In the genomic region with DNA sequence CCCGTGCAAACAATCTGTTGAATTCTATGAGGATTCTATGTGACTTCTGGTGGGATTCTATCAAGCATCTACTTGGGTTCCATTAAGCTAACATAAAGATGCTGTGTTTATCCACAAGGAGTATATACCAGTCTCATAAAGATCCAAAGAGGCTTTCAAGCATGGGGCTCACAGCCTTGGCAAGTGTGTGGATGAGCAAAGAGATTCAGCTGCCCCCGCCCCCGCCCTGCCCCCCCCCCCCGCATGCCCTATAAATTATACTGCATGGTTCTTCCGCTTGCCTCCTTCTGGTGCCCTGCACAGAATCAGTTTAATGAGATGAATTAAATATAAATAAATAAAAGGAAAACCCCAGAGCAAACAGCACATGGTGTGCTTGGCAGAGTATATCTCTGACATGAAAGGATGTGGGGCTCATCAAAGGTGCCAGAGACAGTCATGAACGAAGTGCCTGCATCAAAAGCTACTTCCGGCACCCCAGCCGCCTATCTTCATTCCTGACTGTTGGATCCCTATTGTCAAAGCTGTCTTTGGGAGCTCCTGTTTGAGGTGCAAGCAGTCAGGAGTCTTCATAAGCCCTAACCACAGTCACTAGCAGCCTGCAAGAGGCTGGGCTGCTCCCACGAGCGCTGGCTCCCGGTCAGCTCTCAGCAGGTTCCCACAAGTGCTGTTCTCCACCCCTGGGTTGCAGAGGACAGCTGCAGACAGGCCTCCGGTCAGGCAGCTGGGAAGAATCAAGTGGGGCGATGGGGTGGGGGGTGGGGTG, we compare ENCODE assay signal across 8 mouse cellular contexts. TPM values are rescaled to one million over a fixed set of nuclear protein-coding genes. Genes with fewer than 3 reads are reported as not detected.
DNase-seq lines count a peak whose midpoint lies in the region; ATAC-seq and TF ChIP-seq lines count a peak whose summit lies in the region.

No protein-coding gene starts in this region.

- H3K9me3 ChIP-seq in neural tube, embryonic 12.5 days = no peaks in the 10 kb centered on the region
- no peaks in the 10 kb centered on the region for H3K9me3 ChIP-seq in forebrain, embryonic 11.5 days (ENCODE audit: control insufficient read depth, low read length)
- no peaks in the 10 kb centered on the region for H3K9me3 ChIP-seq in heart, embryonic 14.5 days (ENCODE audit: control insufficient read depth, low read length)
- H3K9me3 ChIP-seq in lung, embryonic 16.5 days (ENCODE audit: control insufficient read depth, low read length) = no peaks in the 10 kb centered on the region
- H3K9me3 ChIP-seq in stomach, postnatal 0 days (ENCODE audit: control insufficient read depth, low read length) = no peaks in the 10 kb centered on the region

- H3K4me3 ChIP-seq in neural tube, embryonic 12.5 days = no peak overlapping the region
- no peak overlapping the region for H3K4me3 ChIP-seq in forebrain, embryonic 11.5 days (ENCODE audit: low read depth, low read length)
- no peak overlapping the region for H3K4me3 ChIP-seq in heart, embryonic 14.5 days (ENCODE audit: control insufficient read depth in 1 of 2, insufficient read depth in 1 of 2, low read depth in 1 of 2, low read length in 2 of 2)
- no peak overlapping the region for H3K4me3 ChIP-seq in lung, embryonic 16.5 days (ENCODE audit: low read length)
- H3K4me3 ChIP-seq in stomach, postnatal 0 days (ENCODE audit: low read depth, low read length) = no peak overlapping the region

- no peak overlapping the region for H3K27ac ChIP-seq in neural tube, embryonic 12.5 days
- no peak overlapping the region for H3K27ac ChIP-seq in forebrain, embryonic 11.5 days (ENCODE audit: low read depth, low read length)
- H3K27ac ChIP-seq in heart, embryonic 14.5 days (replicated peaks in 1 of 2; ENCODE audit: control insufficient read depth in 1 of 2, insufficient read depth in 1 of 2, low read depth in 2 of 2, low read length in 2 of 2) = no peak overlapping the region
- H3K27ac ChIP-seq in lung, embryonic 16.5 days (ENCODE audit: low read length) = no peak overlapping the region
- H3K27ac ChIP-seq in stomach, postnatal 0 days (replicated peaks) = no peak overlapping the region

- DNase-seq in neural tube, embryonic 10.5 days (ENCODE audit: extremely low spot score, low spot score) = no peak
- DNase-seq in forebrain, embryonic 11.5 days (ENCODE audit: low spot score) = peak; percentile 25
- DNase-seq in stomach, postnatal 0 days (ENCODE audit: low spot score) = peak; percentile 41
- DNase-seq in adrenal gland, adult 2 months = no peak
- no peak for DNase-seq in liver

- H3K4me2 ChIP-seq in neural tube, embryonic 12.5 days (replicated peaks) = peak overlapping the region; percentile 39
- H3K4me2 ChIP-seq in forebrain, embryonic 11.5 days (ENCODE audit: low read depth, low read length, severe bottlenecking) = no peak overlapping the region
- peak overlapping the region; percentile 23 for H3K4me2 ChIP-seq in heart, embryonic 14.5 days (ENCODE audit: low read length)
- H3K4me2 ChIP-seq in lung, embryonic 16.5 days (ENCODE audit: low read depth, low read length) = peak overlapping the region; percentile 22
- H3K4me2 ChIP-seq in stomach, postnatal 0 days (replicated peaks; ENCODE audit: low read depth) = peak overlapping the region; percentile 32; the same call in 1 of the 2 replicates

- H3K4me1 ChIP-seq in neural tube, embryonic 12.5 days = peaks cover 6% of the 10 kb centered on the region
- H3K4me1 ChIP-seq in forebrain, embryonic 11.5 days (replicated peaks; ENCODE audit: control insufficient read depth, insufficient read depth, low read length) = no peaks in the 10 kb centered on the region
- H3K4me1 ChIP-seq in heart, embryonic 14.5 days (ENCODE audit: control insufficient read depth in 2 of 2, insufficient read depth in 2 of 2, low read length in 2 of 2) = peaks cover 0 to 4% of the 10 kb centered on the region in 2 experiments; a peak in 2 of 4 replicates
- H3K4me1 ChIP-seq in lung, embryonic 16.5 days (replicated peaks; ENCODE audit: control insufficient read depth, insufficient read depth, low read length) = peaks cover 11% of the 10 kb centered on the region
- H3K4me1 ChIP-seq in stomach, postnatal 0 days (replicated peaks; ENCODE audit: control insufficient read depth, insufficient read depth) = no peaks in the 10 kb centered on the region

- TF ChIP-seq EP300 in stomach, postnatal 0 days (optimal IDR thresholded peaks at IDR 0.05) = no peak

- TF ChIP-seq CTCF in stomach, postnatal 0 days (IDR thresholded peaks at IDR 0.05; ENCODE audit: low read depth) = no peak

- no peak overlapping the region for H3K9ac ChIP-seq in neural tube, embryonic 12.5 days
- no peak overlapping the region for H3K9ac ChIP-seq in forebrain, embryonic 11.5 days (ENCODE audit: low read length)
- no peak overlapping the region for H3K9ac ChIP-seq in heart, embryonic 14.5 days (ENCODE audit: low read length)
- no peak overlapping the region; the same call in 1 of the 2 replicates for H3K9ac ChIP-seq in lung, embryonic 16.5 days (ENCODE audit: low read length)
- H3K9ac ChIP-seq in stomach, postnatal 0 days (ENCODE audit: low read length) = 0 out of 2 replicates have a peak overlapping the region, but pooled peaks have one; percentile 18

- no peaks in the 10 kb centered on the region for H3K36me3 ChIP-seq in neural tube, embryonic 12.5 days
- H3K36me3 ChIP-seq in forebrain, embryonic 11.5 days (ENCODE audit: control insufficient read depth, insufficient read depth, low read length) = no peaks in the 10 kb centered on the region
- H3K36me3 ChIP-seq in heart, embryonic 14.5 days (ENCODE audit: control insufficient read depth, insufficient read depth, low read length) = no peaks in the 10 kb centered on the region
- H3K36me3 ChIP-seq in lung, embryonic 16.5 days (ENCODE audit: control insufficient read depth, insufficient read depth, low read length) = no peaks in the 10 kb centered on the region
- H3K36me3 ChIP-seq in stomach, postnatal 0 days (ENCODE audit: control insufficient read depth, insufficient read depth, low read length) = no peaks in the 10 kb centered on the region

- 27% methylated on average over 13 of the region's 13 CpGs for WGBS in neural tube, embryonic 12.5 days
- WGBS in forebrain, embryonic 11.5 days = 39% methylated on average over 13 of the region's 13 CpGs
- WGBS in heart, embryonic 14.5 days = 23% methylated on average over 13 of the region's 13 CpGs
- 20% methylated on average over 13 of the region's 13 CpGs for WGBS in lung, embryonic 16.5 days
- WGBS in stomach, postnatal 0 days = 20% methylated on average over 13 of the region's 13 CpGs

- H3K27me3 ChIP-seq in neural tube, embryonic 12.5 days (replicated peaks) = no peaks in the 10 kb centered on the region
- no peaks in the 10 kb centered on the region for H3K27me3 ChIP-seq in forebrain, embryonic 11.5 days (ENCODE audit: control insufficient read depth, insufficient read depth, low read length)
- no peaks in the 10 kb centered on the region; the same call in 1 of the 2 replicates for H3K27me3 ChIP-seq in heart, embryonic 14.5 days (ENCODE audit: control insufficient read depth, insufficient read depth, low read length)
- H3K27me3 ChIP-seq in lung, embryonic 16.5 days (ENCODE audit: control insufficient read depth, insufficient read depth, low read depth, low read length) = no peaks in the 10 kb centered on the region
- H3K27me3 ChIP-seq in stomach, postnatal 0 days (ENCODE audit: control insufficient read depth, insufficient read depth, low read length) = no peaks in the 10 kb centered on the region

- ATAC-seq in neural tube, embryonic 12.5 days (ENCODE audit: low FRiP score, low read depth) = 0 out of 2 replicates have a peak, but pooled peaks have one; percentile 44
- no peak for ATAC-seq in forebrain, embryonic 11.5 days (replicated peaks; ENCODE audit: low FRiP score)
- ATAC-seq in heart, embryonic 14.5 days (ENCODE audit: insufficient number of reproducible peaks, insufficient read depth, low FRiP score, low read depth) = no peak
- peak; percentile 92 for ATAC-seq in lung, embryonic 16.5 days (ENCODE audit: low read depth)
- ATAC-seq in stomach, postnatal 0 days (ENCODE audit: low FRiP score, low TSS enrichment) = peak; percentile 66; the same call in 1 of the 2 replicates

RNA-seq across cellular contexts. Expression of a gene that starts 46.5 kb away (rescaled TPM):
- polyA plus RNA-seq in neural tube, embryonic 12.5 days (2016; fragmentation: Nextera tagmentation; extraction: Ambion mirVana) = 43.5 and 48.2 TPM in 2 replicates
- polyA plus RNA-seq in forebrain, embryonic 11.5 days (2014; fragmentation: Nextera tagmentation; extraction: Ambion mirVana) = 86.8 and 90.0 TPM in 2 replicates
- 25.8 and 31.4 TPM in 2 replicates for polyA plus RNA-seq in heart, embryonic 14.5 days (2014; fragmentation: Nextera tagmentation; extraction: Ambion mirVana)
- 166 and 170 TPM in 2 replicates for polyA plus RNA-seq in lung, embryonic 16.5 days (2015; fragmentation: Nextera tagmentation; extraction: Ambion mirVana)
- 175 and 194 TPM in 2 replicates for polyA plus RNA-seq in stomach, postnatal 0 days (2015; fragmentation: Nextera tagmentation; extraction: Ambion mirVana)
- 10 to 100 TPM; 14.0 to 20.9 TPM for total RNA-seq in adrenal gland, adult 2 months (2021)
- polyA plus RNA-seq in adrenal gland, adult 2 months (2012; rRNA removed) = 16.4 and 18.0 TPM in 2 replicates

Comparison
In these comparisons a context has a peak if more than half of its experiments do, and no peak if none do; other contexts are left out.
1. ATAC-seq: peak in neural tube, embryonic 12.5 days (single experiment), lung, embryonic 16.5 days (single experiment) and stomach, postnatal 0 days (single experiment); none in forebrain, embryonic 11.5 days (single experiment) and heart, embryonic 14.5 days (single experiment).
2. DNase-seq: peak in forebrain, embryonic 11.5 days (single experiment) and stomach, postnatal 0 days (single experiment); none in neural tube, embryonic 10.5 days (single experiment), adrenal gland, adult 2 months (single experiment) and liver (single experiment).